In genomic region chr10:116853159-116853845, GRCm38 (mm10) we compare ENCODE assay signal across 13 mouse cellular contexts. TPM values are rescaled to one million over a fixed set of nuclear protein-coding genes. Genes with fewer than 3 reads are reported as not detected.
"Had no signal": no experiment of that assay in that cellular context is flagged by ENCODE, and none has a peak within 500 bp of the region (broad histone marks: within the 10 kb centered on the region; RNA-seq: fewer than 3 reads in every experiment).

No protein-coding gene starts in this region.

- ATAC-seq: liver, postnatal 0 days had no signal

- H3K36me3 ChIP-seq: limb, embryonic 12.5 days; liver, embryonic 13.5 days; lung, embryonic 15.5 days; neural tube, embryonic 13.5 days had no signal

- H3K4me3 ChIP-seq: layer of hippocampus, adult 2 months; limb, embryonic 12.5 days; liver, embryonic 13.5 days; lung, embryonic 15.5 days; myocyte; neural tube, embryonic 13.5 days had no signal

- H3K4me1 ChIP-seq: liver, embryonic 13.5 days had no signal

- DNase-seq: kidney, adult 9 months; kidney, postnatal 4 days; liver; liver, embryonic 13.5 days; liver, postnatal 0 days; lung, postnatal 14 days; thymus, postnatal 4 days had no signal

- H3K9me3 ChIP-seq: limb, embryonic 12.5 days; liver, embryonic 13.5 days; lung, embryonic 15.5 days; neural tube, embryonic 13.5 days had no signal

- H3K27me3 ChIP-seq: liver, embryonic 13.5 days; lung, embryonic 15.5 days; neural tube, embryonic 13.5 days had no signal

RNA-seq across cellular contexts. Expression of gene Myrfl, which starts 43.4 kb away (rescaled TPM):
- polyA plus RNA-seq: liver, embryonic 13.5 days; liver, postnatal 0 days; macrophage had no signal
